Mouse (Mus musculus): Measurements from ENCODE around the gene Eif3b. TPM values are rescaled to one million over a fixed set of nuclear protein-coding genes. Genes with fewer than 3 reads are reported as not detected.

The Eif3b gene
- 75.4 and 86.4 TPM in 2 replicates for polyA plus RNA-seq (2015; fragmentation: Nextera tagmentation; extraction: Ambion mirVana)

DNA sequence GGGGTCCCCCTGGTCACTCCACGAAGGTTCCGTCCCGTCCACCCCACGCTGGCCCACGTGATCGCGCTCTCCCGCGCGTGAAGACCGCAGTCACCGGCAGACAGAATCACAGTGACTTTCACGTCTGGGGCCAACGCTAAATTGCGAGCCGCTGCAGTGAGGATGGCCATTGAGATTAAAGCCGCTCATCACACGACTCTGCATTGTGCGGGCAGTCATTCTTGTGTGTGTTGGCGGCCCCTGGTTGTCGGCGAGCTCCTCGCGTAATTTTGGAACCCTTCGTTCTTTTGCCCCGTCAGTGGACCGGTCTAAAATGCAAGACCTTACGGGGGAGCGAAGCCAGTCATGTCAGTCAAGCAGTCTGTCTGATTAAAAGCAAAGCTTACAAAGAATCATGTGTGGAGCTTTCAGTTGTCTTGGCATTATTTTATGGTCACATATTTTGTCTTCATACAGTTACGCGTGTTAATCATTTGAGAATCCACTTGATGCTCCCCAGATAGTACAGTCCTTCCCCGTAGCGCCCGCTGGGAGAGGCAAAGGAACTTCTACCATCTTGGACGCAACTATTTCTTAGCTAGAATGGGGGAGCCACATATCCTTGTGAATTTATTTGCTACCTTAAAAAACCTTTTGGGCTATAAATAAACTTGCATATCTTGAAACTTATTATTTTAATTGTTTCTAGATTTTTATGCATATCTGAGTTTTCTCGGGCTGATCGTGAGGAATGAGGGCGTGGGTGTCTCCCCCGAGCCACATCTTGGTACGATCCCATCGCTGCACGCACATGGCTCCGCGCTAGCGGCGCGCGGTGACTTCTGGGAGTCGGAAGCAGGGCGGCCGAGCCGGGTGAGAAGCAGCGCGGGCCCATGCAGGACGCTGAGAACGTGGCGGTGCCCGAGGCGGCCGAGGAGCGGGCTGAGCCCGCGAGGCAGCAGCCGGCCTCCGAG is at the start of gene Eif3b:
Gene Eif3b, plus strand, starts transcription at position 840 of the 953 bp plus-strand sequence.
- peak within 1 kb of the TSS; percentile 88 for H3K4me2 ChIP-seq (ENCODE audit: low read length)
- peak within 1 kb of the TSS; percentile 91 for H3K9ac ChIP-seq (replicated peaks; ENCODE audit: low read depth, low read length)
- peak; percentile 95 for ATAC-seq

GRCm38 (mm10) chr5:140369466-140369865 is 49.7 kb upstream of the Eif3b start:
- H3K4me1 ChIP-seq (replicated peaks; ENCODE audit: control insufficient read depth, insufficient read depth, low read length): peaks cover 5% of the 10 kb centered on the region
- no peak overlapping the region for H3K9ac ChIP-seq (replicated peaks; ENCODE audit: low read depth, low read length)
- ATAC-seq: no peak
- H3K27ac ChIP-seq (ENCODE audit: low read length): no peak overlapping the region
- no peaks in the 10 kb centered on the region for H3K27me3 ChIP-seq (replicated peaks; ENCODE audit: control insufficient read depth, insufficient read depth, low read length)
- no peak overlapping the region for H3K4me2 ChIP-seq (ENCODE audit: low read length)
- no peak overlapping the region for H3K4me3 ChIP-seq (replicated peaks; ENCODE audit: low read length)
- H3K9me3 ChIP-seq (ENCODE audit: control insufficient read depth, low read length): no peaks in the 10 kb centered on the region
- no peaks in the 10 kb centered on the region for H3K36me3 ChIP-seq (ENCODE audit: control insufficient read depth, insufficient read depth)
- WGBS: 92% methylated on average over 2 of the region's 2 CpGs

More for the DNA sequence above, at the start of gene Eif3b:
- H3K36me3 ChIP-seq (ENCODE audit: control insufficient read depth, insufficient read depth): no peaks in the 10 kb centered on the region
- no peaks in the 10 kb centered on the region for H3K9me3 ChIP-seq (ENCODE audit: control insufficient read depth, low read length)
- H3K27ac ChIP-seq (ENCODE audit: low read length): peak within 1 kb of the TSS; percentile 94
- no peaks in the 10 kb centered on the region for H3K27me3 ChIP-seq (replicated peaks; ENCODE audit: control insufficient read depth, insufficient read depth, low read length)
- peaks cover 28% of the 10 kb centered on the region for H3K4me1 ChIP-seq (replicated peaks; ENCODE audit: control insufficient read depth, insufficient read depth, low read length)
- under 1% methylated on average over 65 of the region's 65 CpGs for WGBS
- peak within 1 kb of the TSS; percentile 94 for H3K4me3 ChIP-seq (replicated peaks; ENCODE audit: low read length)

GRCm38 (mm10) chr5:140370446-140371254 is 48.5 kb upstream of the Eif3b start:
- no peak overlapping the region for H3K27ac ChIP-seq (ENCODE audit: low read length)
- H3K4me2 ChIP-seq (ENCODE audit: low read length): no peak overlapping the region
- WGBS: 81% methylated on average over 6 of the region's 6 CpGs
- no peaks in the 10 kb centered on the region for H3K27me3 ChIP-seq (replicated peaks; ENCODE audit: control insufficient read depth, insufficient read depth, low read length)
- no peak for ATAC-seq
- peaks cover 5% of the 10 kb centered on the region for H3K4me1 ChIP-seq (replicated peaks; ENCODE audit: control insufficient read depth, insufficient read depth, low read length)
- H3K36me3 ChIP-seq (ENCODE audit: control insufficient read depth, insufficient read depth): no peaks in the 10 kb centered on the region
- no peaks in the 10 kb centered on the region for H3K9me3 ChIP-seq (ENCODE audit: control insufficient read depth, low read length)
- no peak overlapping the region for H3K4me3 ChIP-seq (replicated peaks; ENCODE audit: low read length)
- no peak overlapping the region for H3K9ac ChIP-seq (replicated peaks; ENCODE audit: low read depth, low read length)

DNA sequence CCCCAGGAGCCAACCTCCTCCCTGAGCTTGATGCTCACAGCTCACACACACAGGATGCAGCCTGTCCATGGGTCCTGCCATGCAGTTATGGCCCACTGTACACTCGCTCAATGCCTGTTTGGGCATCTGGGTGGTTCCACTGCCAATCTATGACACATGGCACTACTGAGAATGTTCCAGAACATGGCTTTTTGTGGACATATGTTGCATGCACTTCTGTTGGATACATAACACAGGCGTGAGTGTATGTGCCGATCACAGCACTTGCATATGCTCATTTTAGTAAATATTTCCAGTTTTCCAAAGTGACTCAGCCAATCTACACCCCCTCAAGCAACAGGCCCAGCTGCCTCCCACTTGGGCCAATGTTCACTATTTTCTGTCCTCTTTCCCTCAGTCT is 47.5 kb upstream of the Eif3b start:
- Histone ChIP-seq H3K9me3 (ENCODE audit: control insufficient read depth, low read length) (no peaks in the 10 kb centered on the region), H3K27ac (ENCODE audit: low read length) (no peak overlapping the region), H3K9ac (replicated peaks; ENCODE audit: low read depth, low read length) (no peak overlapping the region), H3K4me1 (replicated peaks; ENCODE audit: control insufficient read depth, insufficient read depth, low read length) (peaks cover 5% of the 10 kb centered on the region), H3K27me3 (replicated peaks; ENCODE audit: control insufficient read depth, insufficient read depth, low read length) (no peaks in the 10 kb centered on the region), H3K4me2 (ENCODE audit: low read length) (no peak overlapping the region), H3K4me3 (replicated peaks; ENCODE audit: low read length) (no peak overlapping the region), H3K36me3 (ENCODE audit: control insufficient read depth, insufficient read depth) (no peaks in the 10 kb centered on the region)
- ATAC-seq: peak; percentile 78
- 76% methylated on average over 3 of the region's 3 CpGs for WGBS

GRCm38 (mm10) chr5:140373711-140374110 is 45.4 kb upstream of the Eif3b start:
- Histone ChIP-seq H3K36me3 (ENCODE audit: control insufficient read depth, insufficient read depth) (no peaks in the 10 kb centered on the region), H3K4me3 (replicated peaks; ENCODE audit: low read length) (no peak overlapping the region), H3K4me1 (replicated peaks; ENCODE audit: control insufficient read depth, insufficient read depth, low read length) (peaks cover 5% of the 10 kb centered on the region), H3K4me2 (ENCODE audit: low read length) (no peak overlapping the region), H3K27ac (ENCODE audit: low read length) (no peak overlapping the region), H3K9ac (replicated peaks; ENCODE audit: low read depth, low read length) (no peak overlapping the region), H3K27me3 (replicated peaks; ENCODE audit: control insufficient read depth, insufficient read depth, low read length) (no peaks in the 10 kb centered on the region), H3K9me3 (ENCODE audit: control insufficient read depth, low read length) (no peaks in the 10 kb centered on the region)
- ATAC-seq: no peak
- WGBS: 92% methylated on average over 2 of the region's 2 CpGs

GRCm38 (mm10) chr5:140374226-140374625 is 44.9 kb upstream of the Eif3b start:
- WGBS: 32% methylated on average over 3 of the region's 3 CpGs

DNA sequence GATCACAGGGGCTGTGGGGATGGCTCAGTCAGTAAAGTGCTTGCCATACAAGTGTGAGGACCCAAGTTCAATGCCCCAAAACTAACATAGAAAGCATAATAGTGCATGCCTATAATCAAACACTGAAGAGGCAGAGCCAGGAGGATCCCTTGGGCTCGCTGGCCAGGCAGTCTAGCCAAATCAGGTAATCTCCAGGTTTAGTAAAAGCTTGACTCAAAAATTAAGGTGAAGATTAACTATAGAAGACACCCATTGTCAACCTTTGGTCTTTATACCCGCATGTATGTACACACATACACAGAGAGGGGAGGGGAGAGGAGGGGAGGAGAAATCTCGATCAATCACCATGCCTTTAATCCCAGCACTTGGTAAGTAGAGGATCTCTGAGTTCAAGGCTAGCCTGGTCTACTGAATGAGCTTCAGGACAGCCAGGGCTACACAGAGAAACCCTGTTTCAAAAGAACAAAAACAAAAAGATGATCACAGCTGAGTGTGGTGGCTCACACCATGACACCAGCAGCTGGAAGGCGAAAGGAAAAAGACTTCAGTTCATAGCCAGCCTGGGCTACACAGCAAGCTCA is 43.8 kb upstream of the Eif3b start:
- H3K36me3 ChIP-seq (ENCODE audit: control insufficient read depth, insufficient read depth): no peaks in the 10 kb centered on the region
- H3K9ac ChIP-seq (replicated peaks; ENCODE audit: low read depth, low read length): no peak overlapping the region
- no peak overlapping the region for H3K4me2 ChIP-seq (ENCODE audit: low read length)
- H3K4me3 ChIP-seq (replicated peaks; ENCODE audit: low read length): no peak overlapping the region
- ATAC-seq: no peak
- peaks cover 5% of the 10 kb centered on the region for H3K4me1 ChIP-seq (replicated peaks; ENCODE audit: control insufficient read depth, insufficient read depth, low read length)
- no peaks in the 10 kb centered on the region for H3K9me3 ChIP-seq (ENCODE audit: control insufficient read depth, low read length)
- H3K27ac ChIP-seq (ENCODE audit: low read length): no peak overlapping the region
- no peaks in the 10 kb centered on the region for H3K27me3 ChIP-seq (replicated peaks; ENCODE audit: control insufficient read depth, insufficient read depth, low read length)
- WGBS: 92% methylated on average over 4 of the region's 4 CpGs

More at GRCm38 (mm10) chr5:140374226-140374625, 44.9 kb upstream of the Eif3b start:
- no peaks in the 10 kb centered on the region for H3K36me3 ChIP-seq (ENCODE audit: control insufficient read depth, insufficient read depth)
- no peak overlapping the region for H3K4me3 ChIP-seq (replicated peaks; ENCODE audit: low read length)
- H3K9ac ChIP-seq (replicated peaks; ENCODE audit: low read depth, low read length): no peak overlapping the region
- H3K27me3 ChIP-seq (replicated peaks; ENCODE audit: control insufficient read depth, insufficient read depth, low read length): no peaks in the 10 kb centered on the region
- no peak for ATAC-seq
- no peak overlapping the region for H3K4me2 ChIP-seq (ENCODE audit: low read length)
- no peaks in the 10 kb centered on the region for H3K9me3 ChIP-seq (ENCODE audit: control insufficient read depth, low read length)
- no peak overlapping the region for H3K27ac ChIP-seq (ENCODE audit: low read length)
- peaks cover 5% of the 10 kb centered on the region for H3K4me1 ChIP-seq (replicated peaks; ENCODE audit: control insufficient read depth, insufficient read depth, low read length)

DNA sequence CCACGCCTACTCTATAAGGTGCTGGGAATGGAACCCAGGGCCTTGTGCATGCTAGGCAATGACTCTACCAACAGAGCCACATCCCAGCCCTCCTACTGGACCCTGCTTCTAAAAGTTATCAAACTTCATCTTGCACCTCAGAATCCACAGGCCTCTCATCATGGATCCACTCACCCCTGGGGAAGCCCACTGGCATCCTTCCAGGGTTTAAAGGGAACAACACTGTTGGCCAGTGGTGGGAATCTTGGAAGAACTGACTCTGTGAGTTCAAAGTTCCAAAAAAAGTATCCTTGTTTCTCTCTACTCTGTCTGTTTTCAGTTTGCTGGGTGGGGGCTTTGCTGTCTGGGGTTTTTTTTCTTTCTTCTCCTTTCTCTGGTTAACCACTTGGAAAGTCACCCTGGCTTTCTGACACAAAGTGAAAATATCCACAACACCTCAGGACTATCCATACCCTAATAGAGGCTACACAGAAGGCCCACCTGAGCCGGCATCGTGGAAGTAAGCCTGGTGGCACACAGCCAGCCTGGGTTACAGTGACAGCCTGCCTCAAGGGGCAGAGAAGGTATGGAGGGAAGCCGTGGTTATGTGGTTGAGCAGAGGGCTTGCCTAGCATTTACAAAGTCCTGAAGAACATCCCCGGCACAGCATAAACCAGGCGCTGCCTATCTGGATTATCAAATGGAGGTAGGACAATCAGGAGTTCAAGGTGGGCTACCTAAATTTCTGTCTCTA is 40.8 kb upstream of the Eif3b start:
- no peaks in the 10 kb centered on the region for H3K9me3 ChIP-seq (ENCODE audit: control insufficient read depth, low read length)
- H3K27me3 ChIP-seq (replicated peaks; ENCODE audit: control insufficient read depth, insufficient read depth, low read length): no peaks in the 10 kb centered on the region
- H3K4me3 ChIP-seq (replicated peaks; ENCODE audit: low read length): no peak overlapping the region
- H3K9ac ChIP-seq (replicated peaks; ENCODE audit: low read depth, low read length): no peak overlapping the region
- WGBS: 90% methylated on average over 6 of the region's 6 CpGs
- no peak for ATAC-seq
- no peak overlapping the region for H3K27ac ChIP-seq (ENCODE audit: low read length)
- H3K36me3 ChIP-seq (ENCODE audit: control insufficient read depth, insufficient read depth): no peaks in the 10 kb centered on the region
- H3K4me2 ChIP-seq (ENCODE audit: low read length): no peak overlapping the region
- no peaks in the 10 kb centered on the region; the same call in 1 of the 2 replicates for H3K4me1 ChIP-seq (replicated peaks; ENCODE audit: control insufficient read depth, insufficient read depth, low read length)
